Mouse (Mus musculus) cerebellum, adult 8-10 months (tissue): ENCODE measurements at regions not wholly inside any gene's neighbourhood (a gene's known extent, or its start where the extent isn't known, plus 50 kb on each side); places are given as distances from the start of the nearest gene placed in this dataset.

ENCODE experiments used
- DNase-seq: peaks from one replicate; pipeline ENCODE4 v3.0.0; 2022

GRCm38 (mm10) chr16:8351424-8351823 is 73.5 kb downstream of the Tmem114 start:
- DNase-seq = no peak

- DNase-seq = no peak
These were observed 75.8 kb downstream of the Tmem114 start for GRCm38 (mm10) chr16:8349148-8349547.

DNA sequence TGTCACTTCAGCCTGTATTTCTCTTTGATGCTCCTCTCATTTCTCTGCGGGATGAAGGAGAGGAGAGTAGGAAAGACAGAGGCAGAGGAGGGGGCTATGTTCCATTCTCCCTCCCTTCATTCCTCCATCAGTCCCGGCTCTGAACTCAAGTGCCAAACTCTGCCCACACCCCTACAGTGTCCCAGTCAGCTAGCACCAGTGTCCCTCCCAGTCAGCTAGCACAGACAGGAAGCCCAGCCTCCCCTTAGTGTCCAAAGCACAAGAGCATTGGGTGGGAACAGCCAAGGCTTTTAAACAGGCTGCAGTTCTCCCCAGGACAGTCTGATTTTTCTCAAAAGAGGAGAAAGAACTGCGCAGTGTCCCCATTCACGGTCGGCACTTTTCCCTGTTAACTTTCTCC is 76.3 kb downstream of the Tmem114 start:
- DNase-seq = no peak

DNA sequence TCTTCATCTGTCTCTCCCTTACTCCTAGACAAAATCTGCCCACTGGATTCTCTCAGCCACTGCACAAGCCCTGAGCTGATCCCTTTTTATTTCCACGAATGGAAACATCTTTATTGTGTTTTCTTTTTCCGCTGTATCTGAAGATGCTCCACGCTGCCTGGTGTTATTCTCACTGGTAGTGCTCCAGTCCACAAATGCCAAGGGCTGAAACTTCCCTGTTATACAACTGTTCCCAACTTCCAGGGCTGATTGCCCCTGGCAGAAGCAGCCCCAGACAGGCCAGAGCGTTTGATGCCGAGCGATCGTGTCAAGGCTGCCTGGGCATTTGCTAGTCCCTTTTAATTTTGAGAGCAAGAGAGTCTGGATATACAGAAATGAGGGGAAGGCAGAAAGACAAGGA is 79.7 kb downstream of the Tmem114 start:
- DNase-seq = no peak

GRCm38 (mm10) chr16:8333081-8333710 is 91.7 kb downstream of the Tmem114 start:
- peak; percentile 5 for DNase-seq

DNA sequence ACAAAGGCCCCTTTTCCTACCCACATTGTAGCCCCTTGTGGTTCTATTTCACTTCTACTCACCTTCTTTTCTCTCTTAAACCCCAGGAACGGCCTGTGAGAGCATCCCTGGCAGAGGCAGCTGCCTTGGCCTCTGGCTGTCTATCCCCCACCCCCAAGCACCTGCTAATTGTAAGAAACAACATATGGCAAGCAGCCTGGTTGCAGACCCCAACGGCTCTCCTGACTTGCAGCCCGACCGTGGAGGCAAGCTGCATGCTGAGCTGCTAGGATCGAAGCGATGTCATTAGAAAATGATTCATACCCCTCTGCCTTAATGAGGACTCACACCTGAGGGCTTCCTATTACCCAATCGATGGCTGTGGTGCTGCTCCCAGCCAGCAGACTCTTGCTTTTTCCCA is 112.9 kb downstream of the Tmem114 start:
- no peak for DNase-seq

GRCm38 (mm10) chr16:8306389-8306788 is 118.5 kb downstream of the Tmem114 start:
- no peak for DNase-seq
